Mouse (Mus musculus): ENCODE data around the gene Zfp422. TPM values are rescaled to one million over a fixed set of nuclear protein-coding genes. Genes with fewer than 3 reads are reported as not detected.
A peak's percentile ranks its signal among the peaks of the same experiment; 100 is the strongest.

Gene Zfp422
- total and polyA plus RNA-seq, 3 experiments = 11.9 to 33.4 (median 33.2) TPM

DNA sequence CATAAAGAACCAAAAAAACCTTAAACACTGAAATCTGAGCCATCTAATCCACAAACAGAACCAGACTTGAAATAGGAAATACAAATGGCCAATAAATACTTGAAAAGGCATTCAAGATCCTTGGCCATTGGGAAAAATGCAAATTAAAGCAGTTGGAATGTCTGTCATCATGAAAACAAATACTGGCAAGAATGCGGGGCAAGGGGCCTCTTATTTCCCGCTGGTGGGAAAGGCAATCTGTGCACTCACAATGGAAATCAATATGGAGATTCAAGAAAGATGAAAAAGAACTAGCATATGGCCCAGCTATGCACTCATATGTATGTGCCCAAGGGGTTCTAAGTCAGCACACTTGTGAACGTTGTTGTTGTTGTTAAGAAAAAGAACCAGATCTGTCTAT, 38.1 kb upstream of the Zfp422 start:
- TF ChIP-seq RAD21 (IDR thresholded peaks at IDR 0.05; ENCODE audit: low read depth, low read length) (no peak), ELF1 (IDR thresholded peaks at IDR 0.05; ENCODE audit: low read depth, low read length) (no peak), GABPA (IDR thresholded peaks at IDR 0.05; ENCODE audit: insufficient replicate concordance, low read depth, low read length) (no peak), ZKSCAN1 (IDR thresholded peaks at IDR 0.05; ENCODE audit: borderline replicate concordance, low read depth, low read length) (no peak), JUND (conservative IDR thresholded peaks at IDR 0.05; ENCODE audit: low read depth, low read length) (no peak), E2F4 (IDR thresholded peaks at IDR 0.05; ENCODE audit: insufficient replicate concordance, low read depth, low read length) (no peak), BHLHE40 (IDR thresholded peaks at IDR 0.05; ENCODE audit: low read depth, low read length) (no peak), EP300 (IDR thresholded peaks at IDR 0.05; ENCODE audit: low read length) (no peak), NELFE (IDR thresholded peaks at IDR 0.05; ENCODE audit: low read depth, low read length) (no peak), USF2 (conservative IDR thresholded peaks at IDR 0.05; ENCODE audit: low read depth, low read length) (no peak), ZNF384 (IDR thresholded peaks at IDR 0.05; ENCODE audit: low read depth, low read length) (no peak), CHD2 (IDR thresholded peaks at IDR 0.05; ENCODE audit: low read length) (no peak), MXI1 (IDR thresholded peaks at IDR 0.05; ENCODE audit: low read depth, low read length) (no peak), MAX (IDR thresholded peaks at IDR 0.05; ENCODE audit: low read length) (no peak), TCF12 (IDR thresholded peaks at IDR 0.05; ENCODE audit: low read depth, low read length) (no peak), PAX5 (IDR thresholded peaks at IDR 0.05; ENCODE audit: low read length) (no peak)
- Histone ChIP-seq H3K4me2 (ENCODE audit: insufficient read depth, low read depth, poor library complexity, severe bottlenecking) (peak overlapping the region; percentile 24; the same call in 1 of the 2 replicates), H3K9me3 (replicated peaks; ENCODE audit: low read length) (no peaks in the 10 kb centered on the region), H3K27ac (ENCODE audit: insufficient read depth, low read depth) (0 out of 2 replicates have a peak overlapping the region, but pooled peaks have one; percentile 15), H3K36me3 (replicated peaks in 1 of 2; ENCODE audit: control insufficient read depth in 1 of 2, insufficient read depth in 1 of 2, low read length in 1 of 2) (peaks cover 17 to 57% of the 10 kb centered on the region in 2 experiments), H3K79me2 (replicated peaks; ENCODE audit: control insufficient read depth, extremely low read depth, insufficient read depth, poor library complexity, severe bottlenecking) (peaks cover 77% of the 10 kb centered on the region), H3K27me3 (replicated peaks) (no peaks in the 10 kb centered on the region), H3K9ac (ENCODE audit: insufficient read depth, low read depth) (no peak overlapping the region), H3K4me3 (replicated peaks in 1 of 3; ENCODE audit: low read depth in 2 of 3, low read length in 2 of 3, poor library complexity in 1 of 3) (no peak overlapping the region), H3K4me1 (ENCODE audit: control insufficient read depth in 1 of 2, insufficient read depth in 2 of 2) (peaks cover 34 to 90% of the 10 kb centered on the region in 2 experiments)
- in situ Hi-C loops (cut with MboI; ENCODE audit: low pct_ligation_motif_present, low pct_unique_long_range_greater_than_20kb, low sequenced_read_pairs) = no loop called here
- DNase-seq (ENCODE audit: extremely low read depth) = no peak
- dilution Hi-C loops (cut with MboI; ENCODE audit: extremely low pct_ligation_motif_present, extremely low pct_unique_long_range_greater_than_20kb, low sequenced_read_pairs) = no loop called here

DNA sequence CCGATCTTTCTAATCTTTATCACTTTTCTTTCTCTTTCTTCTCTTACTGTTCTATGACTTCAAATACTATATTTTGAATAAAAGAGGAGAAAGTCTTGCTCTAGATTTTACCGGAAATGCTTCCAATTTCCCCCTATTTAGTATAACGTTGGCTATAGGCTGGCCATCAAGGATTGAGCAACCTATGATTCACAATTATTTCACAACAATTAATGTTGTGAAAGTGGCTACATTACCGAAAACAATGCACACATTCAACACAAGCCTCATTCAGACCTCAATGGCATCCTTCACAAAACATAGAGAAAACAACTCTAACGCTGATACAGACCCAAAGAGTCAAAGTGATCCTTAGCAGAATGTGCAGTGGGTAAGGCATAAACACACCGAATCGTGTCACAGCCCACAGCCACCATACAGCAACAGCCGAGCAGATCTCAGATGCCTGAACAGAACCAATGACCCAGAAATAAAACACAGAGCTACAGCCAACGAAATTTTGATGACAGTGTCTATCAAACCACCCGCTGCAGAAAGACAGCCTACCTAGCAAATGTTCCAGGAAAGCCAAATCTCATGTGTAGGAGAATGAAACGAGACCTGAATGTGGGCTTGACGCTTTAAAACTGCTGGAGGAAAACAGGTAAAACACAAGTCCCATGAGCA, 37.4 kb upstream of the Zfp422 start:
- TF ChIP-seq ELF1 (IDR thresholded peaks at IDR 0.05; ENCODE audit: low read depth, low read length) = no peak
- TF ChIP-seq TBP (conservative IDR thresholded peaks at IDR 0.05; ENCODE audit: low read depth, low read length) = no peak
- TF ChIP-seq GABPA (IDR thresholded peaks at IDR 0.05; ENCODE audit: insufficient replicate concordance, low read depth, low read length) = no peak
- TF ChIP-seq IRF4 (IDR thresholded peaks at IDR 0.05; ENCODE audit: low read depth, low read length) = no peak
- no peak for TF ChIP-seq UBTF (IDR thresholded peaks at IDR 0.05; ENCODE audit: low read depth, low read length)
- TF ChIP-seq USF1 (IDR thresholded peaks at IDR 0.05; ENCODE audit: low read depth, low read length) = no peak
- no peak for TF ChIP-seq EP300 (IDR thresholded peaks at IDR 0.05; ENCODE audit: low read length)
- TF ChIP-seq MAX (IDR thresholded peaks at IDR 0.05; ENCODE audit: low read length) = no peak
- no peak for TF ChIP-seq MAFK (IDR thresholded peaks at IDR 0.05; ENCODE audit: insufficient replicate concordance, low read length)
- no peak for TF ChIP-seq MAZ (IDR thresholded peaks at IDR 0.05; ENCODE audit: low read depth, low read length)
- TF ChIP-seq MEF2A (IDR thresholded peaks at IDR 0.05; ENCODE audit: borderline replicate concordance, low read depth, low read length) = no peak
- no peak for TF ChIP-seq BHLHE40 (IDR thresholded peaks at IDR 0.05; ENCODE audit: low read depth, low read length)
- TF ChIP-seq KAT2A (IDR thresholded peaks at IDR 0.05; ENCODE audit: insufficient replicate concordance, low read length) = no peak
- no peak for TF ChIP-seq HCFC1 (IDR thresholded peaks at IDR 0.05; ENCODE audit: low read depth, low read length)
- TF ChIP-seq NELFE (IDR thresholded peaks at IDR 0.05; ENCODE audit: low read depth, low read length) = no peak
- no peak for TF ChIP-seq CTCF (conservative IDR thresholded peaks at IDR 0.05 in 1 of 2, IDR thresholded peaks at IDR 0.05 in 1 of 2; ENCODE audit: low read depth in 2 of 2, low read length in 2 of 2)
- no peak for TF ChIP-seq JUND (conservative IDR thresholded peaks at IDR 0.05; ENCODE audit: low read depth, low read length)
- no peak for TF ChIP-seq TCF12 (IDR thresholded peaks at IDR 0.05; ENCODE audit: low read depth, low read length)
- no peak for TF ChIP-seq POLR2AphosphoS2 (IDR thresholded peaks at IDR 0.05; ENCODE audit: low read depth, low read length)
- in situ Hi-C loops (cut with MboI; ENCODE audit: low pct_ligation_motif_present, low pct_unique_long_range_greater_than_20kb, low sequenced_read_pairs) (no loop called here), dilution Hi-C loops (cut with MboI; ENCODE audit: extremely low pct_ligation_motif_present, extremely low pct_unique_long_range_greater_than_20kb, low sequenced_read_pairs) (no loop called here)
- H3K4me2 ChIP-seq (ENCODE audit: insufficient read depth, low read depth, poor library complexity, severe bottlenecking) = no peak overlapping the region
- H3K9me3 ChIP-seq (replicated peaks; ENCODE audit: low read length) = no peaks in the 10 kb centered on the region
- H3K4me1 ChIP-seq (ENCODE audit: control insufficient read depth in 1 of 2, insufficient read depth in 2 of 2) = peaks cover 27 to 89% of the 10 kb centered on the region in 2 experiments
- H3K79me2 ChIP-seq (replicated peaks; ENCODE audit: control insufficient read depth, extremely low read depth, insufficient read depth, poor library complexity, severe bottlenecking) = peaks cover 76% of the 10 kb centered on the region
- H3K4me3 ChIP-seq (replicated peaks in 1 of 3; ENCODE audit: low read depth in 2 of 3, low read length in 2 of 3, poor library complexity in 1 of 3) = no peak overlapping the region
- H3K9ac ChIP-seq (ENCODE audit: insufficient read depth, low read depth) = no peak overlapping the region
- DNase-seq (ENCODE audit: extremely low read depth) = no peak
- no peak overlapping the region for H3K27ac ChIP-seq (ENCODE audit: insufficient read depth, low read depth)
- no peaks in the 10 kb centered on the region for H3K27me3 ChIP-seq (replicated peaks)
- H3K36me3 ChIP-seq (replicated peaks in 1 of 2; ENCODE audit: control insufficient read depth in 1 of 2, insufficient read depth in 1 of 2, low read length in 1 of 2) = peaks cover 21 to 62% of the 10 kb centered on the region in 2 experiments

Data from CH12.LX (cell line).